Mouse (Mus musculus) left cerebral cortex, adult 6 months (tissue): ENCODE measurements around the gene Aspg. TPM values are rescaled to one million over a fixed set of nuclear protein-coding genes. Genes with fewer than 3 reads are reported as not detected.

ENCODE experiments used
- long read RNA-seq, 2 experiments: library from polyadenylated mRNA; unstranded; transcript quantifications; one replicate each; pipeline ENCODE4 v2.0.0; 2019 to 2020
- polyA plus RNA-seq: library from polyadenylated mRNA; unstranded; fragments of <200 nt; fragmentation: Nextera tagmentation; gene quantifications from 2 replicates; pipeline ENCODE4 v1.2.3, GENCODE M21; 2021

Gene Aspg
- polyA plus RNA-seq, result 1.6 and 1.8 TPM in 2 replicates
- long read RNA-seq, experiment 1, transcript Aspg-201 (15 exons, 2,722 nt), result major isoform, 5 of 18 reads
- long read RNA-seq, experiment 1, partial matches to known transcripts, result 4 of 18 reads
- long read RNA-seq, experiment 1, other reads (novel, unspliced or antisense), result 9 of 18 reads
- long read RNA-seq, experiment 2, partial matches to known transcripts, result 0 of 1 reads
- long read RNA-seq, experiment 2, other reads (novel, unspliced or antisense), result 1 of 1 reads

GRCm38 (mm10) chr12:112106541-112106971 lies at the start of gene Aspg:
Gene Aspg, plus strand, starts transcription at chr12:112106679.

GRCm38 (mm10) chr12:112145875-112146651 lies 39.6 kb downstream of the Aspg start, which contains the start of gene Kif26a:
Gene Kif26a, plus strand, starts transcription at chr12:112146208.

Other genes with a start within 250 kb of the Aspg start
- gene Ppp1r13b, start 198.6 kb upstream of the Aspg start, polyA plus RNA-seq, result 12.4 and 28.1 TPM in 2 replicates
- gene Atp5mpl, start 139.7 kb upstream of the Aspg start, polyA plus RNA-seq, result 1,206 and 1,347 TPM in 2 replicates
- gene Tdrd9, start 135.1 kb upstream of the Aspg start, polyA plus RNA-seq, result 0.04 and 0.36 TPM in 2 replicates
- gene Rd3l, start 125.4 kb upstream of the Aspg start, polyA plus RNA-seq, result 0.06 and 0.58 TPM in 2 replicates
- gene Kif26a, start 39.5 kb downstream of the Aspg start, polyA plus RNA-seq, result 0.29 and 0.40 TPM in 2 replicates